ENCODE assay signal across 11 mouse cellular contexts in the genomic region with DNA sequence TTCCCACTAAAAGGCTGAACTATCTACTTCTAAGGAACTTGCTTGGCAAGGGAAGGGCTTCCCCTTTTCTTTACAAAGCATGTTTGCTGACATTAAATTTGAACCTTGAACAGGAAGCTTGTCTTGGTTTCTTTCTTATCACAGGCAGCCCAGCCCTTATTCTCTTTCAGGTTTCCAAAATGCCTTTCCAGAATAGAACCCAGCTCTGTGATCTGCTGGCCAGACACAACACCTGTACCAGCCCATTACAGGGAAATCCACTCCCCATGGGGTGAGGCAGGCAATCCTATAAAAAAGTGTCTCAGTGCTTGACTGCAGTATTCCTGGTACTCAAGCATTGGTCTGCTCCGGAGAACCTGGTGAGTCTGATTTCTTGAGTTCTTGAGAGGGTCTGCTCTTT. TPM values are rescaled to one million over a fixed set of nuclear protein-coding genes. Genes with fewer than 3 reads are reported as not detected.
"Had no signal": no experiment of that assay in that cellular context is flagged by ENCODE, and none has a peak within 500 bp of the region (broad histone marks: within the 10 kb centered on the region; RNA-seq: fewer than 3 reads in every experiment).

Gene Sprr2a3, plus strand, starts transcription at position 317 of the 400 bp plus-strand sequence.

RNA-seq across cellular contexts. Expression of gene Sprr2a3, which starts in this region (rescaled TPM):
- polyA plus RNA-seq: liver, embryonic 12.5 days; liver, embryonic 14.5 days; lung, embryonic 14.5 days; midbrain, embryonic 10.5 days; midbrain, embryonic 12.5 days; midbrain, embryonic 14.5 days; midbrain, embryonic 16.5 days; neural tube, embryonic 11.5 days; neural tube, embryonic 13.5 days; neural tube, embryonic 15.5 days; spleen, adult 2 months had no signal
